Mouse (Mus musculus) bone marrow macrophage, adult 2 months (primary cell): ENCODE results near the gene Trim66.

Experiments
- CTCF ChIP-seq: IDR thresholded peaks from 2 replicates; pipeline ENCODE4 v1.5.1; 2012; ENCODE audit warnings: low read depth, mild to moderate bottlenecking, low read length, moderate library complexity
- POLR2A ChIP-seq: IDR thresholded peaks from 2 replicates; pipeline ENCODE4 v1.6.1; 2012; ENCODE audit warnings: mild to moderate bottlenecking, low read depth, low read length, borderline replicate concordance

- TF ChIP-seq POLR2A (no peak), CTCF (no peak)
Measured at GRCm38 (mm10) chr7:109516500-109516899, 8.6 kb upstream of the Trim66 start.
